In genomic region chr9:89674014-89674618, GRCm38 (mm10) we compare ENCODE assay signal across 8 mouse cellular contexts. TPM values are rescaled to one million over a fixed set of nuclear protein-coding genes. Genes with fewer than 3 reads are reported as not detected.
DNase-seq lines count a peak whose midpoint lies in the region; ATAC-seq lines count a peak whose summit lies in the region.

No protein-coding gene starts in this region.

- no peaks in the 10 kb centered on the region for H3K36me3 ChIP-seq in forebrain, embryonic 13.5 days (ENCODE audit: poor library complexity, severe bottlenecking)
- H3K36me3 ChIP-seq in hindbrain, embryonic 16.5 days (ENCODE audit: control insufficient read depth, insufficient read depth, low read length) = no peaks in the 10 kb centered on the region

- DNase-seq in Muller cell, postnatal 12 days (ENCODE audit: inconsistent ontology term) = peak; percentile 36
- DNase-seq in c-Kit-positive CD71-positive TER-119-negative erythroid progenitor cells, embryonic 14.5 days (ENCODE audit: low read depth) = peak; percentile 29
- DNase-seq in layer of hippocampus, postnatal 25 days (ENCODE audit: extremely low spot score in 1 of 2, low spot score in 1 of 2) = peak; percentile 62 to 92
- DNase-seq in right cerebral cortex, postnatal 25 days = peak; percentile 60
- peak; percentile 34 to 80 for DNase-seq in urinary bladder, postnatal 4 days (ENCODE audit: low spot score in 2 of 2)

- H3K27me3 ChIP-seq in forebrain, embryonic 13.5 days = no peaks in the 10 kb centered on the region
- H3K27me3 ChIP-seq in hindbrain, embryonic 16.5 days (replicated peaks; ENCODE audit: control insufficient read depth, insufficient read depth, low read length) = no peaks in the 10 kb centered on the region

- H3K9me3 ChIP-seq in forebrain, embryonic 13.5 days (replicated peaks) = no peaks in the 10 kb centered on the region
- H3K9me3 ChIP-seq in hindbrain, embryonic 16.5 days (ENCODE audit: control insufficient read depth, low read length) = no peaks in the 10 kb centered on the region

- 49% methylated on average over 3 of the region's 3 CpGs for WGBS in forebrain, embryonic 13.5 days
- WGBS in hindbrain, embryonic 16.5 days = 53% methylated on average over 3 of the region's 3 CpGs

- H3K4me3 ChIP-seq in forebrain, embryonic 13.5 days = no peak overlapping the region
- no peak overlapping the region for H3K4me3 ChIP-seq in hindbrain, embryonic 16.5 days (ENCODE audit: low read length)

- ATAC-seq in forebrain, embryonic 13.5 days = peak; percentile 88
- peak; percentile 89 for ATAC-seq in hindbrain, embryonic 16.5 days
- peak; percentile 90 for ATAC-seq in megakaryocyte, adult 5-6 weeks (ENCODE audit: poor library complexity, severe bottlenecking)

- no peak overlapping the region for H3K27ac ChIP-seq in forebrain, embryonic 13.5 days
- no peak overlapping the region for H3K27ac ChIP-seq in hindbrain, embryonic 16.5 days (ENCODE audit: low read depth, low read length)

- no peaks in the 10 kb centered on the region for H3K4me1 ChIP-seq in forebrain, embryonic 13.5 days
- H3K4me1 ChIP-seq in hindbrain, embryonic 16.5 days (ENCODE audit: control insufficient read depth, insufficient read depth, low read depth, low read length) = no peaks in the 10 kb centered on the region; the same call in 1 of the 2 replicates

- H3K4me2 ChIP-seq in forebrain, embryonic 13.5 days = no peak overlapping the region
- no peak overlapping the region for H3K4me2 ChIP-seq in hindbrain, embryonic 16.5 days (ENCODE audit: low read length)

- H3K9ac ChIP-seq in forebrain, embryonic 13.5 days = no peak overlapping the region
- no peak overlapping the region for H3K9ac ChIP-seq in hindbrain, embryonic 16.5 days (ENCODE audit: low read depth, low read length)

RNA-seq across cellular contexts. Expression of gene Tmed3, which starts 30.8 kb away (rescaled TPM):
- polyA plus RNA-seq in forebrain, embryonic 13.5 days (2015; fragmentation: Nextera tagmentation; extraction: Ambion mirVana) = 40.9 and 42.4 TPM in 2 replicates
- polyA plus RNA-seq in hindbrain, embryonic 16.5 days (2015; fragmentation: Nextera tagmentation; extraction: Ambion mirVana) = 65.5 and 65.9 TPM in 2 replicates
- total RNA-seq in layer of hippocampus, postnatal 25 days (2021) = 10 to 100 TPM; 23.6 to 29.3 TPM
- 116 and 130 TPM in 2 replicates for total RNA-seq in megakaryocyte, adult 5-6 weeks (2015)
- 114 and 127 TPM in 2 replicates for total RNA-seq in megakaryocyte, adult 5-6 weeks (2017)

RNA-seq across cellular contexts. Expression of gene Minar1, which starts 51.2 kb away (rescaled TPM):
- 0.19 and 0.34 TPM in 2 replicates for polyA plus RNA-seq in forebrain, embryonic 13.5 days (2015; fragmentation: Nextera tagmentation; extraction: Ambion mirVana)
- 4.2 and 6.6 TPM in 2 replicates for polyA plus RNA-seq in hindbrain, embryonic 16.5 days (2015; fragmentation: Nextera tagmentation; extraction: Ambion mirVana)
- total RNA-seq in layer of hippocampus, postnatal 25 days (2021) = 1 to 10 TPM; 2.3 to 2.6 TPM
- not detected in 2 replicates for total RNA-seq in megakaryocyte, adult 5-6 weeks (2015)
- not detected in 2 replicates for total RNA-seq in megakaryocyte, adult 5-6 weeks (2017)
